In genomic region chr3:131237785-131238633, GRCm38 (mm10) we compare ENCODE assay signal across 9 mouse cellular contexts. TPM values are rescaled to one million over a fixed set of nuclear protein-coding genes. Genes with fewer than 3 reads are reported as not detected.
A peak's percentile ranks its signal among the peaks of the same experiment; 100 is the strongest.
DNase-seq lines count a peak whose midpoint lies in the region; ATAC-seq and TF ChIP-seq lines count a peak whose summit lies in the region.
"Had no signal": no experiment of that assay in that cellular context is flagged by ENCODE, and none has a peak within 500 bp of the region (broad histone marks: within the 10 kb centered on the region; RNA-seq: fewer than 3 reads in every experiment).

No protein-coding gene starts in this region.

- intact Hi-C loops in heart, postnatal 36 days (cut with DNase I), result loop anchor here (1.0 to 5.0 kb wide), 4 partner anchors 351 to 523 kb away; no protein-coding TSS in a partner anchor

- peak; percentile 49 for DNase-seq in c-Kit-positive CD71-positive TER-119-positive erythroid progenitor cells, embryonic 14.5 days (ENCODE audit: low spot score)
- peak; percentile 92 for DNase-seq in forebrain, embryonic 14.5 days (ENCODE audit: low spot score)
- peak; percentile 74 to 82 for DNase-seq in heart, postnatal 36 days
- peak; percentile 34 to 81 for DNase-seq in layer of hippocampus, adult 18-20 months (ENCODE audit: low spot score in 2 of 2)
- peak; percentile 52 to 60 for DNase-seq in lung, adult 18-20 months
- DNase-seq in thymus, adult 2 months, result peak; percentile 79

- no peak for TF ChIP-seq POLR2A in ES-Bruce4 (IDR thresholded peaks at IDR 0.05; ENCODE audit: insufficient read depth, low read length)
- no peak for TF ChIP-seq POLR2A in olfactory bulb, adult 2 months (IDR thresholded peaks at IDR 0.05; ENCODE audit: insufficient read depth, low read depth, low read length)
- no peak for TF ChIP-seq POLR2A in thymus, adult 2 months (IDR thresholded peaks at IDR 0.05; ENCODE audit: control insufficient read depth, extremely low read depth, insufficient read depth, low read length, poor library complexity)

- H3K4me3 ChIP-seq in ES-Bruce4 (ENCODE audit: low read depth, low read length), result no peak overlapping the region
- H3K4me3 ChIP-seq in forebrain, embryonic 14.5 days (ENCODE audit: low read depth, low read length), result no peak overlapping the region
- H3K4me3 ChIP-seq in olfactory bulb, adult 2 months (ENCODE audit: insufficient read depth, low read depth, low read length), result no peak overlapping the region
- H3K4me3 ChIP-seq in thymus, adult 2 months (ENCODE audit: control insufficient read depth, insufficient read depth, low read length), result no peak overlapping the region
- H3K4me3 ChIP-seq: heart, embryonic 13.5 days had no signal

- no peaks in the 10 kb centered on the region for H3K4me1 ChIP-seq in ES-Bruce4 (ENCODE audit: control insufficient read depth, insufficient read depth, low read length)
- H3K4me1 ChIP-seq in forebrain, embryonic 14.5 days (ENCODE audit: control insufficient read depth, insufficient read depth, low read length), result no peaks in the 10 kb centered on the region
- H3K4me1 ChIP-seq in olfactory bulb, adult 2 months (ENCODE audit: control insufficient read depth, insufficient read depth, low read length), result peaks cover 2% of the 10 kb centered on the region; the same call in 1 of the 2 replicates
- H3K4me1 ChIP-seq in thymus, adult 2 months (replicated peaks; ENCODE audit: control insufficient read depth, insufficient read depth, low read length), result no peaks in the 10 kb centered on the region
- H3K4me1 ChIP-seq: heart, embryonic 13.5 days had no signal

- H3K4me2 ChIP-seq in forebrain, embryonic 14.5 days (ENCODE audit: low read length), result 0 out of 2 replicates have a peak overlapping the region, but pooled peaks have one; percentile 14
- H3K4me2 ChIP-seq: heart, embryonic 13.5 days had no signal

- TF ChIP-seq EP300 in ES-Bruce4 (IDR thresholded peaks at IDR 0.05; ENCODE audit: insufficient read depth, low read depth, low read length), result no peak

- peak; percentile 87 for TF ChIP-seq CTCF in ES-Bruce4 (IDR thresholded peaks at IDR 0.05; ENCODE audit: low read depth, low read length)
- peak; percentile 91 for TF ChIP-seq CTCF in olfactory bulb, adult 2 months (IDR thresholded peaks at IDR 0.05; ENCODE audit: insufficient read depth, low read depth, low read length)
- TF ChIP-seq CTCF in thymus, adult 2 months (IDR thresholded peaks at IDR 0.05; ENCODE audit: borderline replicate concordance, control insufficient read depth, extremely low read depth, insufficient read depth, low read length, poor library complexity), result peak; percentile 82; the same call in 1 of the 2 replicates

- H3K27me3 ChIP-seq in ES-Bruce4 (ENCODE audit: control insufficient read depth, insufficient read depth, low read length, poor library complexity, severe bottlenecking), result no peaks in the 10 kb centered on the region
- no peaks in the 10 kb centered on the region for H3K27me3 ChIP-seq in forebrain, embryonic 14.5 days (replicated peaks; ENCODE audit: control insufficient read depth, insufficient read depth, low read length)
- no peaks in the 10 kb centered on the region for H3K27me3 ChIP-seq in thymus, adult 2 months (ENCODE audit: control insufficient read depth, insufficient read depth, low read length)
- H3K27me3 ChIP-seq: heart, embryonic 13.5 days had no signal

- H3K9me3 ChIP-seq in ES-Bruce4 (replicated peaks; ENCODE audit: control insufficient read depth, insufficient read depth, low read length, poor library complexity, severe bottlenecking), result no peaks in the 10 kb centered on the region
- no peaks in the 10 kb centered on the region for H3K9me3 ChIP-seq in forebrain, embryonic 14.5 days (replicated peaks; ENCODE audit: control insufficient read depth, low read length)
- H3K9me3 ChIP-seq: heart, embryonic 13.5 days had no signal

- no peak overlapping the region for H3K27ac ChIP-seq in ES-Bruce4 (ENCODE audit: insufficient read depth, low read length)
- H3K27ac ChIP-seq in forebrain, embryonic 14.5 days (ENCODE audit: low read depth, low read length), result no peak overlapping the region
- no peak overlapping the region for H3K27ac ChIP-seq in olfactory bulb, adult 2 months (ENCODE audit: insufficient read depth, low read depth, low read length)
- H3K27ac ChIP-seq in thymus, adult 2 months (ENCODE audit: control insufficient read depth, insufficient read depth, low read length), result no peak overlapping the region
- H3K27ac ChIP-seq: heart, embryonic 13.5 days had no signal

- 64% methylated on average over 19 of the region's 19 CpGs for WGBS in forebrain, embryonic 14.5 days
- WGBS in olfactory bulb, adult 2 months, result 66% methylated on average over 19 of the region's 19 CpGs
- WGBS in thymus, adult 2 months, result 81% methylated on average over 19 of the region's 19 CpGs

- H3K9ac ChIP-seq in ES-Bruce4 (ENCODE audit: low read depth, poor library complexity, severe bottlenecking), result no peak overlapping the region
- 0 out of 2 replicates have a peak overlapping the region, but pooled peaks have one; percentile 47 for H3K9ac ChIP-seq in forebrain, embryonic 14.5 days (ENCODE audit: low read length)
- H3K9ac ChIP-seq: heart, embryonic 13.5 days had no signal

- peak; percentile 91 for ATAC-seq in forebrain, embryonic 14.5 days

- H3K36me3 ChIP-seq in ES-Bruce4 (ENCODE audit: control insufficient read depth, insufficient read depth, low read length, poor library complexity, severe bottlenecking), result peaks cover 2% of the 10 kb centered on the region; the same call in 1 of the 2 replicates
- H3K36me3 ChIP-seq in forebrain, embryonic 14.5 days (ENCODE audit: control insufficient read depth, insufficient read depth, low read length), result no peaks in the 10 kb centered on the region
- H3K36me3 ChIP-seq in thymus, adult 2 months (ENCODE audit: control insufficient read depth, insufficient read depth, low read length), result no peaks in the 10 kb centered on the region

RNA-seq across cellular contexts. Expression of gene Hadh, which starts 33.9 kb away (rescaled TPM):
- polyA plus RNA-seq in ES-Bruce4 (2011; ENCODE audit: insufficient read depth, insufficient read length, low read depth, missing spikeins), result 67.1 and 70.7 TPM in 2 replicates
- polyA plus RNA-seq in forebrain, embryonic 14.5 days (2014; fragmentation: Nextera tagmentation; extraction: Ambion mirVana), result 31.1 and 34.1 TPM in 2 replicates
- 100 to 1,000 TPM; 734 to 810 TPM for total RNA-seq in heart, postnatal 36 days (2021)
- total RNA-seq in layer of hippocampus, adult 18-20 months (2021), result 10 to 100 TPM; 21.5 to 23.5 TPM
- not detected in 2 replicates for polyA plus RNA-seq in olfactory bulb, adult 2 months (2012; ENCODE audit: insufficient read depth, insufficient read length, low replicate concordance, missing spikeins)
- 92.4 and 101 TPM in 2 replicates for polyA plus RNA-seq in thymus, adult 2 months (2012; rRNA removed)
